Mouse (Mus musculus): ENCODE measurements around the gene Fndc7.
"Not testable (repeated sequence)": the region's sequence is repeated elsewhere in the genome, so short reads cannot be mapped to it uniquely, and the experiment has no call there.

The Fndc7 gene

GRCm38 (mm10) chr3:108887618-108887975 lies 2.2 kb downstream of the Fndc7 start:
- DNase-seq (ENCODE audit: low spot score): no peak

GRCm38 (mm10) chr3:108886934-108887617 lies 2.7 kb downstream of the Fndc7 start:
- no peak for DNase-seq (ENCODE audit: low spot score)

- DNase-seq (ENCODE audit: low spot score): peak; percentile 71
Measured at GRCm38 (mm10) chr3:108885686-108886530, 3.9 kb downstream of the Fndc7 start.

- no peak for DNase-seq (ENCODE audit: low spot score)
Measured at GRCm38 (mm10) chr3:108884706-108885289, 5.0 kb downstream of the Fndc7 start.

GRCm38 (mm10) chr3:108883067-108883466 lies 6.7 kb downstream of the Fndc7 start:
- DNase-seq (ENCODE audit: low spot score): no peak

GRCm38 (mm10) chr3:108881873-108882272 lies 7.9 kb downstream of the Fndc7 start:
- DNase-seq (ENCODE audit: low spot score): not testable (repeated sequence)

GRCm38 (mm10) chr3:108880544-108881507 lies 9.0 kb downstream of the Fndc7 start:
- peak; percentile 52 for DNase-seq (ENCODE audit: low spot score)

- no peak for DNase-seq (ENCODE audit: low spot score)
Measured at GRCm38 (mm10) chr3:108879836-108880435, 9.9 kb downstream of the Fndc7 start.

GRCm38 (mm10) chr3:108879129-108879528 lies 10.7 kb downstream of the Fndc7 start:
- no peak for DNase-seq (ENCODE audit: low spot score)

- DNase-seq (ENCODE audit: low spot score): no peak
Measured at GRCm38 (mm10) chr3:108870631-108871030, 19.2 kb downstream of the Fndc7 start.

- no peak for DNase-seq (ENCODE audit: low spot score)
Measured at GRCm38 (mm10) chr3:108867449-108867848, 22.4 kb downstream of the Fndc7 start.

- no peak for DNase-seq (ENCODE audit: low spot score)
Measured at GRCm38 (mm10) chr3:108865676-108866075, 24.1 kb downstream of the Fndc7 start.

- DNase-seq (ENCODE audit: low spot score): no peak
Measured at GRCm38 (mm10) chr3:108865129-108865528, 24.7 kb downstream of the Fndc7 start.

- DNase-seq (ENCODE audit: low spot score): no peak
Measured at GRCm38 (mm10) chr3:108863091-108863490, 26.7 kb downstream of the Fndc7 start.

GRCm38 (mm10) chr3:108862282-108862681 lies 27.5 kb downstream of the Fndc7 start:
- DNase-seq (ENCODE audit: low spot score): not testable (repeated sequence)

- DNase-seq (ENCODE audit: low spot score): no peak
Measured at GRCm38 (mm10) chr3:108860786-108861185, 29.0 kb downstream of the Fndc7 start.

GRCm38 (mm10) chr3:108858231-108858770 lies 31.5 kb downstream of the Fndc7 start:
- peak; percentile 69 for DNase-seq (ENCODE audit: low spot score)

- no peak for DNase-seq (ENCODE audit: low spot score)
Measured at GRCm38 (mm10) chr3:108857714-108858113, 32.1 kb downstream of the Fndc7 start.

GRCm38 (mm10) chr3:108857124-108857470 lies 32.7 kb downstream of the Fndc7 start:
- DNase-seq (ENCODE audit: low spot score): no peak

GRCm38 (mm10) chr3:108856386-108857123 lies 33.3 kb downstream of the Fndc7 start:
- DNase-seq (ENCODE audit: low spot score): peak; percentile 38

Measured in embryo, embryonic 10.5 days (tissue).